Mouse (Mus musculus): ENCODE measurements around the gene Tmco3. TPM values are rescaled to one million over a fixed set of nuclear protein-coding genes. Genes with fewer than 3 reads are reported as not detected.

Gene Tmco3
- polyA plus RNA-seq, 1 experiment from 2014 or later: 32.1 TPM

Other genes starting within 250 kb of the Tmco3 start
- 0.42 and 0.43 TPM in 2 replicates for gene Proz, start 227.3 kb upstream of the Tmco3 start, polyA plus RNA-seq (2015; fragmentation: Nextera tagmentation; extraction: Ambion mirVana)
- gene Pcid2, start 182.7 kb upstream of the Tmco3 start, polyA plus RNA-seq (2015; fragmentation: Nextera tagmentation; extraction: Ambion mirVana): 25.7 and 26.1 TPM in 2 replicates
- 100 TPM in 2 replicates for gene Cul4a, start 182.6 kb upstream of the Tmco3 start, polyA plus RNA-seq (2015; fragmentation: Nextera tagmentation; extraction: Ambion mirVana)
- gene Lamp1, start 129.0 kb upstream of the Tmco3 start, polyA plus RNA-seq (2015; fragmentation: Nextera tagmentation; extraction: Ambion mirVana): 317 and 318 TPM in 2 replicates
- gene Grtp1, start 87.6 kb upstream of the Tmco3 start, polyA plus RNA-seq (2015; fragmentation: Nextera tagmentation; extraction: Ambion mirVana): 11.0 and 12.2 TPM in 2 replicates
- gene Adprhl1, start 34.0 kb upstream of the Tmco3 start, polyA plus RNA-seq (2015; fragmentation: Nextera tagmentation; extraction: Ambion mirVana): 250 and 252 TPM in 2 replicates
- 32.2 and 32.6 TPM in 2 replicates for gene Dcun1d2, start 59 bp upstream of the Tmco3 start, polyA plus RNA-seq (2015; fragmentation: Nextera tagmentation; extraction: Ambion mirVana)
- gene Tfdp1, start 50.6 kb downstream of the Tmco3 start, polyA plus RNA-seq (2015; fragmentation: Nextera tagmentation; extraction: Ambion mirVana): 79.6 and 93.6 TPM in 2 replicates
- not detected in 2 replicates for gene Atp4b, start 108.6 kb downstream of the Tmco3 start, polyA plus RNA-seq (2015; fragmentation: Nextera tagmentation; extraction: Ambion mirVana)
- 0.03 TPM in 1 of 2 replicates, not detected in the other for gene Grk1, start 116.9 kb downstream of the Tmco3 start, polyA plus RNA-seq (2015; fragmentation: Nextera tagmentation; extraction: Ambion mirVana)
- 2.3 and 3.1 TPM in 2 replicates for gene Tmem255b, start 147.0 kb downstream of the Tmco3 start, polyA plus RNA-seq (2015; fragmentation: Nextera tagmentation; extraction: Ambion mirVana)
- gene Gas6, start 206.3 kb downstream of the Tmco3 start, polyA plus RNA-seq (2015; fragmentation: Nextera tagmentation; extraction: Ambion mirVana): 268 and 275 TPM in 2 replicates